Mouse (Mus musculus) liver, embryonic 11.5 days (tissue): ENCODE data around the gene Ndufv1. TPM values are rescaled to one million over a fixed set of nuclear protein-coding genes. Genes with fewer than 3 reads are reported as not detected.
"Not testable (repeated sequence)": the region's sequence is repeated elsewhere in the genome, so short reads cannot be mapped to it uniquely, and the experiment has no call there.

ENCODE experiments used
- ATAC-seq: fragments of 200-750 bp; cut with Nextera tagmentation; replicated peaks from 2 replicates; pipeline ENCODE4 v1.8.0; 2017; ENCODE audit warnings: moderate number of reproducible peaks, mild to moderate bottlenecking, moderate TSS enrichment, moderate library complexity; ENCODE audit not compliant: low FRiP score
- DNase-seq: peaks from one replicate; pipeline ENCODE4 v3.0.0-alpha.2; 2017; ENCODE audit warnings: low spot score
- H3K27ac ChIP-seq: fragments of 300-500 bp; sonication (generic); 2 replicates; pipeline ENCODE4 v1.5.1; 2014; ENCODE audit warnings: mild to moderate bottlenecking, low read depth, low read length, control low read depth
- H3K27me3 ChIP-seq: fragments of 300-500 bp; sonication (generic); replicated peaks from 2 replicates; pipeline ENCODE4 v1.6.1; 2014; ENCODE audit warnings: low read length, mixed read lengths; ENCODE audit not compliant: control insufficient read depth, insufficient read depth
- H3K36me3 ChIP-seq: fragments of 300-500 bp; sonication (generic); 2 replicates; pipeline ENCODE4 v1.6.1; 2014; ENCODE audit warnings: mild to moderate bottlenecking, low read length, moderate library complexity, mixed read lengths; ENCODE audit not compliant: control insufficient read depth, insufficient read depth
- H3K4me1 ChIP-seq: fragments of 300-500 bp; sonication (generic); replicated peaks from 2 replicates; pipeline ENCODE4 v1.6.1; 2014; ENCODE audit warnings: low read length, mixed read lengths; ENCODE audit not compliant: control insufficient read depth, insufficient read depth
- H3K4me2 ChIP-seq: fragments of 300-500 bp; sonication (generic); 2 replicates; pipeline ENCODE4 v1.6.1; 2014; ENCODE audit warnings: mild to moderate bottlenecking, control low read depth, moderate library complexity
- H3K4me3 ChIP-seq: fragments of 300-500 bp; sonication (generic); 2 replicates; pipeline ENCODE4 v1.5.1; 2014; ENCODE audit warnings: low read depth, low read length, control low read depth
- H3K9ac ChIP-seq: fragments of 300-500 bp; sonication (generic); 2 replicates; pipeline ENCODE4 v1.6.1; 2014; ENCODE audit warnings: low read depth, low read length, control low read depth
- H3K9me3 ChIP-seq: fragments of 300-500 bp; sonication (generic); 2 replicates; pipeline ENCODE4 v1.6.1; 2016; ENCODE audit warnings: low read length, inconsistent platforms, mixed read lengths; ENCODE audit not compliant: control insufficient read depth
- WGBS: fragments of 180-500 bp; shearing (Covaris S2); extraction: QIAGEN DNeasy Blood & Tissue Kit; methylation state at CpG from one replicate; pipeline ENCODE4 v1.1.7; 2014; 5-methylcytosine and 5-hydroxymethylcytosine counted together
- polyA plus RNA-seq: library from polyadenylated mRNA; unstranded; fragments of >200 nt; fragmentation: Nextera tagmentation; extraction: Ambion mirVana; gene quantifications from 2 replicates; pipeline ENCODE4 v1.2.1, GENCODE M21; 2014

Ndufv1 gene
- polyA plus RNA-seq, 1 experiment from 2014 or later, result 232 TPM

GRCm38 (mm10) chr19:4055947-4056693, 43.5 kb upstream of the Ndufv1 start:
- H3K4me1 ChIP-seq, result peaks cover 29% of the 10 kb centered on the region
- ATAC-seq (no peak), DNase-seq (no peak)
- WGBS, result 50% methylated on average over 15 of the region's 15 CpGs
- H3K27ac ChIP-seq, result no peak overlapping the region
- H3K9ac ChIP-seq, result no peak overlapping the region
- no peak overlapping the region for H3K4me2 ChIP-seq
- H3K4me3 ChIP-seq, result no peak overlapping the region
- no peaks in the 10 kb centered on the region for H3K27me3 ChIP-seq
- peaks cover under 1% of the 10 kb centered on the region for H3K9me3 ChIP-seq
- no peaks in the 10 kb centered on the region for H3K36me3 ChIP-seq

DNA sequence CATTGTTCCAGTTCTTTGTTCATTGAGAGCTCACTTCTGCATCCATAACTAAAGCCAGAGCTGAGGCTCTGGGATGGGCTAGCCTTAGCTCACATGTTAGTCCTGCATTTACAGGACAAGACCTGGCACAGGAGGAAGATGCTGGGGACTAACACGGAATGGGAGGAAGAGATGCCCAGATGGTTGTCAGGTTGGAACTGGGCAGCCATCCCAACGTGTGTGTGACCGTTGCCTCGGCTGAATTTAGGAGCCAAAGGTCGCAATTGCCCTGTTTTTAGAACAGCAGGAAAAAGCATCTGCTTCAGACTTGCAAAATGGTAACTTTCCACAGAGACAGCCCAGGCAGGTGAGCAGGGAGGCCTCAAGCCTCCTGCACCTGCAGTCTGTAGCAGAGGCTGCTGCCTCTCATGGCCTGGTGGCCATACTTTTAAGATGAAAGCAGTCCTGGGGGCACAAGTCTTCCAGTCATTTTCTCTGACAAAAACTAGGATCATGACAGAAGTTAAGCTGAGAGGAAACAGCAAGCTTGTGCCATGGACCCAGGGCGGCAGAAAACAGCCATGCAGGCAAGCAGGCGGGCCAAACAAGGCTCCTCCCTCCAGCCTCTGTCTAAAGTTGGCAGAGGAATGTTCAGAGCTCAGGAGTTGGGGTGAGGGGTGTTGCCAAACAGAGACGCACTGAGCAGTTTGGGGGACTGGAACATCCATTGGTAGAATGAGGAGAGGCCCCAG, 42.8 kb upstream of the Ndufv1 start:
- no peaks in the 10 kb centered on the region for H3K27me3 ChIP-seq
- WGBS, result 77% methylated on average over 8 of the region's 8 CpGs
- H3K9ac ChIP-seq, result no peak overlapping the region
- H3K9me3 ChIP-seq, result peaks cover 3% of the 10 kb centered on the region
- no peak overlapping the region for H3K4me3 ChIP-seq
- H3K27ac ChIP-seq, result peak overlapping the region; percentile 34; the same call in 1 of the 2 replicates
- peaks cover 29% of the 10 kb centered on the region for H3K4me1 ChIP-seq
- ATAC-seq, result no peak
- no peak for DNase-seq
- no peak overlapping the region for H3K4me2 ChIP-seq
- no peaks in the 10 kb centered on the region for H3K36me3 ChIP-seq

- no peaks in the 10 kb centered on the region for H3K27me3 ChIP-seq
- no peak for ATAC-seq
- no peak overlapping the region for H3K4me3 ChIP-seq
- H3K9me3 ChIP-seq, result peaks cover 3% of the 10 kb centered on the region
- no peaks in the 10 kb centered on the region for H3K36me3 ChIP-seq
- WGBS, result 82% methylated on average over 5 of the region's 5 CpGs
- H3K4me1 ChIP-seq, result peaks cover 26% of the 10 kb centered on the region
- no peak overlapping the region for H3K9ac ChIP-seq
- no peak for DNase-seq
- no peak overlapping the region for H3K4me2 ChIP-seq
- no peak overlapping the region for H3K27ac ChIP-seq
These were observed 42.0 kb upstream of the Ndufv1 start for GRCm38 (mm10) chr19:4054613-4055012.

- no peak overlapping the region for H3K4me2 ChIP-seq
- no peaks in the 10 kb centered on the region for H3K27me3 ChIP-seq
- H3K27ac ChIP-seq, result peak overlapping the region; percentile 39; the same call in 1 of the 2 replicates
- WGBS, result 67% methylated on average over 5 of the region's 5 CpGs
- no peak overlapping the region for H3K9ac ChIP-seq
- no peaks in the 10 kb centered on the region for H3K36me3 ChIP-seq
- H3K4me1 ChIP-seq, result peaks cover 12% of the 10 kb centered on the region
- no peak for DNase-seq
- H3K9me3 ChIP-seq, result peaks cover 3% of the 10 kb centered on the region
- no peak overlapping the region for H3K4me3 ChIP-seq
- ATAC-seq, result no peak
These were observed 40.0 kb upstream of the Ndufv1 start for GRCm38 (mm10) chr19:4052516-4053030.

DNA sequence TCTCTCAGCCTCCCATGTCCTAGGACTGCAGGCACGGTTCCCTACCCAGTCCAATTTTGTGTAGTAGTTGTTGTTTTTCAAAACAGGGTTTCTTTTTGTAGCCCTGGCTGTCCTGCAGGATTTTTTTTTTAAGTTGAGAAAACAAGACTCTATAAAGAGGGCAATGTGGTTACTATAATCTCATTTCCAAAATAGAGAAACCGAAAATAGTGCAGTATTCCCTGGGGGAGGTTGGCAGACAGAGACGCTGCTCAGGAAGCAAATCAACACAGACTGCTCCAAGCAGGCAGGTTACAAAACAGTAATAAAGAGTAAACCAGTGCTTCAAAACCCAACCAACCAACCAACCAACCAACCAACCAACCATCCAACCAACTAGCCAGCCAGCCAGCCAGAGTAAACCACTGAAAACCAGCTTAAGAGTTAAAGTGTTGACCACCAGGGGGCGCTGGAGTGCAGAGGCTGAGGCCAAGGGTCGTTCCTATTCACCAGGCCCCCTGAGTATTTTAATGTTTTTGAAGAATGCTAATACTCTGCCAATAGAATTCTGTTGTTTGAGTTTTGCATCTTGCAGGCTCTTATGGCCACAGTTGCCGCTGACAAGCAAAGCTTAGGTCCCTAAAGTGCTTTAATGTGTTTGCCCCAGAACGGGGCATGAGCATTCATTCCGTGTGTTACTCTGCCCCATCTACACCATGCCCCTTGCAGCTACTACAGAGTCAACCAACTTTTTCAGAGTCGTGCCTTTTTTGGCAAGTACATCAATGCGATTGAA, 39.3 kb upstream of the Ndufv1 start:
- ATAC-seq, result no peak
- DNase-seq, result peak; percentile 59
- Histone ChIP-seq H3K4me1 (peaks cover 14% of the 10 kb centered on the region), H3K4me3 (no peak overlapping the region), H3K4me2 (no peak overlapping the region), H3K9me3 (peaks cover 3% of the 10 kb centered on the region), H3K27me3 (no peaks in the 10 kb centered on the region), H3K27ac (no peak overlapping the region), H3K36me3 (no peaks in the 10 kb centered on the region), H3K9ac (no peak overlapping the region)
- WGBS, result 55% methylated on average over 10 of the region's 10 CpGs

DNA sequence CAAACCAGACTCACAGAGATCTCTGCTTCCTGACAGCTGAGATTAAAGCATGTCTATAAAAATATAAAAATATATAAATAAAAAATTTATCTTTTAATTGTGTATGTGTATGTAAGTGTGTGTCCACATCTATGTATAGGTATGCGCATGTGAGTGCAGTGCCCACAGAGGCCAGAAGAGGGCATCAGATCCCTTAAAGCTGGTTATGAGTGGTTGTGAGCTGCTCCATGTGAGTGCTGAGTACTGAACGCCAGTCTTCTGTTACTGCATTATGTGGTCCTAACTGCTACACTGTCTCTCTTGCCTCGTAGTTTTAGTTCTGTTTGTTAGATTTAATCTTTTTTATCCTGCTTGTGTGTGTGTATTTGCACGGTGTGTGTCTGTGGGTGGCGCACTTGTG, 38.4 kb upstream of the Ndufv1 start:
- no peak overlapping the region for H3K27ac ChIP-seq
- DNase-seq, result no peak
- no peak overlapping the region for H3K4me2 ChIP-seq
- H3K36me3 ChIP-seq, result no peaks in the 10 kb centered on the region
- 90% methylated on average over 5 of the region's 5 CpGs for WGBS
- peaks cover 17% of the 10 kb centered on the region for H3K4me1 ChIP-seq
- H3K27me3 ChIP-seq, result no peaks in the 10 kb centered on the region
- no peak overlapping the region for H3K9ac ChIP-seq
- peaks cover 3% of the 10 kb centered on the region for H3K9me3 ChIP-seq
- no peak for ATAC-seq
- no peak overlapping the region for H3K4me3 ChIP-seq

DNA sequence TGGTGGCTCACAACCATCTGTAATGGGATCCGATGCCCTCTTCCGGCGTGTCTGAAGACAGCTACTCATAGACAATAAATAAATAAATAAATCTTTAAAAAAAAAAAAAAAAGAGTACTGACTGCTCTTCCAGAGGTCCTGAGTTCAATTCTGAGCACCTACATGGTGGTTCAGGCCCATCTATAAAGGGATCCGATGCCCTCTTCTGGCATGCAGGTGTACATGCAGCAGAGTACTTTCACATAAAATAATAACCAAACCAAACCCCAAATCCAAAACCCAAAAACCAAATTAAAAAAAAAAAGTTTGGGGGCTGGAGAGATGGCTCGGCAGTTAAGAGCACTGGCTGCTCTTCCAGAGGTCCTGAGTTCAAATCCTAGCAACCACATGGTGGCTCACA, 36.5 kb upstream of the Ndufv1 start:
- H3K4me3 ChIP-seq, DNase-seq, H3K4me2 ChIP-seq, H3K9ac ChIP-seq, H3K27me3 ChIP-seq, ATAC-seq, H3K27ac ChIP-seq, H3K36me3 ChIP-seq, H3K9me3 ChIP-seq: not testable (repeated sequence)
- WGBS, result 68% methylated on average over 5 of the region's 5 CpGs
- H3K4me1 ChIP-seq, result peaks cover 14% of the 10 kb centered on the region

- WGBS, result 22% methylated on average over 4 of the region's 4 CpGs
- peaks cover 7% of the 10 kb centered on the region for H3K9me3 ChIP-seq
- DNase-seq (peak; percentile 68), ATAC-seq (no peak)
- H3K4me3 ChIP-seq, result no peak overlapping the region
- H3K36me3 ChIP-seq, result no peaks in the 10 kb centered on the region
- no peaks in the 10 kb centered on the region for H3K27me3 ChIP-seq
- H3K4me2 ChIP-seq, result no peak overlapping the region
- H3K4me1 ChIP-seq, result peaks cover 14% of the 10 kb centered on the region
- peak overlapping the region; percentile 73; the same call in 1 of the 2 replicates for H3K27ac ChIP-seq
- H3K9ac ChIP-seq, result no peak overlapping the region
These were observed 35.3 kb upstream of the Ndufv1 start for GRCm38 (mm10) chr19:4047859-4048258.
